Mouse (Mus musculus) heart, embryonic 13.5 days (tissue): Measurements from ENCODE around the gene Gm14409. TPM values are rescaled to one million over a fixed set of nuclear protein-coding genes. Genes with fewer than 3 reads are reported as not detected.
"Not testable (repeated sequence)": the region's sequence is repeated elsewhere in the genome, so short reads cannot be mapped to it uniquely, and the experiment has no call there.

Source experiments
- ATAC-seq: fragments of 200-750 bp; cut with Nextera tagmentation; 2 replicates; pipeline ENCODE4 v1.8.0; 2017; ENCODE audit warnings: moderate TSS enrichment; ENCODE audit not compliant: insufficient number of reproducible peaks, low FRiP score, low TSS enrichment; ENCODE audit errors: extremely low read depth
- H3K27ac ChIP-seq: fragments of 300-500 bp; sonication (generic); replicated peaks from 2 replicates; pipeline ENCODE4 v1.5.1; 2015; ENCODE audit warnings: moderate library complexity, mild to moderate bottlenecking, inconsistent platforms
- H3K27me3 ChIP-seq: fragments of 300-500 bp; sonication (generic); replicated peaks from 2 replicates; pipeline ENCODE4 v1.6.1; 2015; ENCODE audit warnings: mild to moderate bottlenecking, inconsistent platforms
- H3K36me3 ChIP-seq: fragments of 300-500 bp; sonication (generic); 2 replicates; pipeline ENCODE4 v1.6.1; 2015; ENCODE audit warnings: mild to moderate bottlenecking, inconsistent platforms
- H3K4me1 ChIP-seq: fragments of 300-500 bp; sonication (generic); 2 replicates; pipeline ENCODE4 v1.6.1; 2015; ENCODE audit warnings: inconsistent platforms
- H3K4me2 ChIP-seq: fragments of 300-500 bp; sonication (generic); 2 replicates; pipeline ENCODE4 v1.6.1; 2015; ENCODE audit warnings: inconsistent platforms, mild to moderate bottlenecking, moderate library complexity
- H3K4me3 ChIP-seq: fragments of 300-500 bp; sonication (generic); 2 replicates; pipeline ENCODE4 v1.5.1; 2015; ENCODE audit warnings: moderate library complexity, mild to moderate bottlenecking, inconsistent platforms
- H3K9ac ChIP-seq: fragments of 300-500 bp; sonication (generic); 2 replicates; pipeline ENCODE4 v1.6.1; 2015; ENCODE audit warnings: inconsistent platforms, mild to moderate bottlenecking, moderate library complexity
- H3K9me3 ChIP-seq: fragments of 300-500 bp; sonication (generic); 2 replicates; pipeline ENCODE4 v1.6.1; 2016; ENCODE audit warnings: inconsistent platforms
- WGBS: fragments of 180-500 bp; shearing (Covaris S2); methylation state at CpG from one replicate; pipeline ENCODE4 v1.1.7; 2015; ENCODE audit warnings: mixed read lengths; 5-methylcytosine and 5-hydroxymethylcytosine counted together
- polyA plus RNA-seq: library from polyadenylated mRNA; unstranded; fragments of >200 nt; fragmentation: Nextera tagmentation; extraction: Ambion mirVana; gene quantifications from 2 replicates; pipeline ENCODE4 v1.2.1, GENCODE M21; 2015

Gm14409 gene
- polyA plus RNA-seq, result not detected in 2 replicates

DNA sequence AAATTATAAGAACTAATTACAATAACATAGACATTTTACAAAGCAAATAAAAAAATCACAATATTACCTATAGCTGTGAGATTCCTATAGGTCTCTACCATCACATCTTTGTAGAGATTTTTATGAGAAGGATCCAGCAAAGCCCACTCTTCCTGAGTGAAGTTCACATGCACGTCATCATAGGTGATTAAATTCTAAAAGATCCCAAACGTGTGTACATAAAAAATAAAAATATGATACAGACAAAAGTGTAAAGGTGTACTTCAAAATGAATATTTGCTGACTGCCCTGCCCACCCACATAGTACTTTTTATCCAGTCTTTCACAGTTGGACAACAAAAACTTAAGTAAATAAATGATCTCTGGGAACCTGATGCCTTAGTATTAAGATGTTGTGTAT lies at the start of gene Gm14409:
Gene Gm14409, minus strand, starts transcription at position 101 of the 400 bp plus-strand sequence.
- H3K9ac ChIP-seq, H3K27ac ChIP-seq, H3K9me3 ChIP-seq, H3K4me3 ChIP-seq, H3K27me3 ChIP-seq, H3K36me3 ChIP-seq, H3K4me2 ChIP-seq, ATAC-seq, H3K4me1 ChIP-seq: not testable (repeated sequence)
- WGBS, result no CpG with 5 or more reads among the region's 2 CpGs

- ATAC-seq, result not testable (repeated sequence)
- WGBS, result 89% methylated on average over 4 of the region's 4 CpGs
These were observed 42.8 kb upstream of the Gm14409 start for GRCm38 (mm10) chr2:177309627-177310026.

DNA sequence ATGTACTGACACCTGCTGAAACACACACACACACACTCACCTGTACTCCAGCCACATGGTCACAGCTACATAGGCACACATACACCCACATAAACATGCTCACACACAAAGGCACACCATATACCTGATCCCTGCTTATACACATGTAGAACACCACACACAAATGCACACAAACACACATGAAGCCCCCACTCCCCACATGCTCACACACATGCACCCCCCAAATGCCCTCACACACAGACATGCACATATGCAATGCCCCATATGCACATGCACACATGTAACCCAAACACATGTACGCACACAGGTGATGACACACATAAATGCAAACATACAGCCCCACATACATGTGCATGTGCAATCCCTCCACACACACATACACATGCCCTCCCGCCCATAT lies 38.1 kb upstream of the Gm14409 start:
- no CpG with 5 or more reads among the region's 2 CpGs for WGBS
- ATAC-seq, H3K4me3 ChIP-seq, H3K4me1 ChIP-seq, H3K27ac ChIP-seq, H3K36me3 ChIP-seq, H3K27me3 ChIP-seq, H3K9me3 ChIP-seq, H3K9ac ChIP-seq, H3K4me2 ChIP-seq: not testable (repeated sequence)

More at GRCm38 (mm10) chr2:177309627-177310026, 42.8 kb upstream of the Gm14409 start:
- not testable (repeated sequence) for H3K9ac ChIP-seq, H3K4me2 ChIP-seq, H3K9me3 ChIP-seq, H3K4me1 ChIP-seq, H3K36me3 ChIP-seq, H3K27ac ChIP-seq, H3K4me3 ChIP-seq, H3K27me3 ChIP-seq

- H3K27me3 ChIP-seq, ATAC-seq, H3K4me2 ChIP-seq, H3K4me1 ChIP-seq, H3K9ac ChIP-seq, H3K36me3 ChIP-seq, H3K4me3 ChIP-seq, H3K27ac ChIP-seq, H3K9me3 ChIP-seq: not testable (repeated sequence)
- WGBS, result 26% methylated on average over 3 of the region's 3 CpGs
These were observed 16.9 kb upstream of the Gm14409 start for GRCm38 (mm10) chr2:177283701-177284100.

- not testable (repeated sequence) for H3K4me2 ChIP-seq, H3K9me3 ChIP-seq, H3K36me3 ChIP-seq, H3K4me3 ChIP-seq, H3K27me3 ChIP-seq, H3K27ac ChIP-seq, H3K4me1 ChIP-seq, ATAC-seq, H3K9ac ChIP-seq
- WGBS, result 52% methylated on average over 2 of the region's 2 CpGs
These were observed 10.9 kb upstream of the Gm14409 start for GRCm38 (mm10) chr2:177277754-177278153.

GRCm38 (mm10) chr2:177272237-177272636 lies 5.4 kb upstream of the Gm14409 start:
- not testable (repeated sequence) for ATAC-seq, H3K27me3 ChIP-seq, H3K4me2 ChIP-seq, H3K9me3 ChIP-seq, H3K27ac ChIP-seq, H3K4me3 ChIP-seq, H3K9ac ChIP-seq, H3K36me3 ChIP-seq, H3K4me1 ChIP-seq
- 71% methylated on average over 2 of the region's 2 CpGs for WGBS

DNA sequence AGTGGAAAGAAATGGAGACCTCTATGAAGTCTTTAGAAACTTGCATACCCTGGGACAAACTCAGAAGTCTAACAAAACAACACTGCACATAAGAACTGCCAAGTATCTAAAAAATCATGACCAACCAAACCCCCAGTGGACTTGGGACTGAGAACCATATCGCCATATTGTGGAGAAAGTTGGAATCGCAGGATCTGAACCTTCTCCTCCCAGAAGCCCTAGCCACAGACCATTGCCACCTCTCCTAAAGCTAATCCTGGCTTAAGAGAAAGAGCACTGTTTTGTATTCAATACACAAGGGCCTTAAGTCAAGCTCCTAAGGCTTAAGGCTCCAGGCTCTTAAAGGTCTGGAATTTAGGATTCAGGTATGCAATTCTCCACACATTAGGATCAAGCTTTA lies 19.4 kb downstream of the Gm14409 start:
- 76% methylated on average over 2 of the region's 2 CpGs for WGBS
- H3K27me3 ChIP-seq, ATAC-seq: not testable (repeated sequence)

DNA sequence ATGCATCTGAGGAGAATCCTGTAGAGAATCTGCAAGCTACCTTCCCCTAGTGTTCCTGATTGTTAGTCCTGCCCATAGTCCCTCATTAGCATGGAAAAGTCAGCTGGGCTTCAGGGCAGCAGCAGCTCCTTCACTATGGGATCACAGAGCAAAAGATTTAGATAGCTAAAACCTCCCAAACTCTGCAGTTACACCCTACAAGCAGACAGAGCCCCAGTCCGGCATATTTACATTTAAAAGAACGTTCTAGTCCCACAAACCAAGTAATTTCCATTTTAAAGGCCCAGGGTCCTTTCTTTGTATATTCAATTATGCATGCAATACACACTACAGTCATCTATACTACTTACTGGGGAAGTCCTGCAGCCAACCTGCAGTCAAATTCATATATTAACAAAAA lies 36.4 kb downstream of the Gm14409 start:
- not testable (repeated sequence) for ATAC-seq, H3K36me3 ChIP-seq, H3K9ac ChIP-seq, H3K4me3 ChIP-seq, H3K27ac ChIP-seq, H3K4me1 ChIP-seq, H3K4me2 ChIP-seq, H3K27me3 ChIP-seq, H3K9me3 ChIP-seq
- 40% methylated on average over 2 of the region's 2 CpGs for WGBS

More for the DNA sequence above, 19.4 kb downstream of the Gm14409 start:
- H3K9ac ChIP-seq, H3K9me3 ChIP-seq, H3K4me2 ChIP-seq, H3K4me1 ChIP-seq, H3K4me3 ChIP-seq, H3K36me3 ChIP-seq, H3K27ac ChIP-seq: not testable (repeated sequence)

Other genes with a start within 250 kb of the Gm14409 start
- not detected in 2 replicates for gene Gm14401, start 192.7 kb downstream of the Gm14409 start, polyA plus RNA-seq
- gene Gm14410, start 60.6 kb downstream of the Gm14409 start, polyA plus RNA-seq, result 14.2 and 18.9 TPM in 2 replicates
- 0.25 and 0.36 TPM in 2 replicates for gene Gm14412, start 57.3 kb upstream of the Gm14409 start, polyA plus RNA-seq
- gene Gm14418, start 131.3 kb upstream of the Gm14409 start, polyA plus RNA-seq, result 6.7 and 9.0 TPM in 2 replicates
- 9.8 and 10.2 TPM in 2 replicates for gene Zfp970, start 197.7 kb upstream of the Gm14409 start, polyA plus RNA-seq
- gene Gm14403, start 231.2 kb upstream of the Gm14409 start, polyA plus RNA-seq, result 5.3 and 6.6 TPM in 2 replicates